Mouse (Mus musculus) testis, adult 2 months (tissue): Measurements from ENCODE around the gene Srxn1.

Experiments used
- CTCF ChIP-seq: fragments of 200-500 bp; IDR thresholded peaks from 2 replicates; pipeline ENCODE4 v1.5.1; 2012; ENCODE audit warnings: low read depth, mild to moderate bottlenecking, inconsistent platforms, low read length, moderate library complexity; ENCODE audit not compliant: control insufficient read depth, insufficient read depth, insufficient replicate concordance
- POLR2A ChIP-seq: fragments of 200-500 bp; IDR thresholded peaks from 2 replicates; pipeline ENCODE4 v1.6.1; 2012; ENCODE audit warnings: low read depth, mild to moderate bottlenecking, inconsistent platforms, low read length, moderate library complexity; ENCODE audit not compliant: control insufficient read depth

DNA sequence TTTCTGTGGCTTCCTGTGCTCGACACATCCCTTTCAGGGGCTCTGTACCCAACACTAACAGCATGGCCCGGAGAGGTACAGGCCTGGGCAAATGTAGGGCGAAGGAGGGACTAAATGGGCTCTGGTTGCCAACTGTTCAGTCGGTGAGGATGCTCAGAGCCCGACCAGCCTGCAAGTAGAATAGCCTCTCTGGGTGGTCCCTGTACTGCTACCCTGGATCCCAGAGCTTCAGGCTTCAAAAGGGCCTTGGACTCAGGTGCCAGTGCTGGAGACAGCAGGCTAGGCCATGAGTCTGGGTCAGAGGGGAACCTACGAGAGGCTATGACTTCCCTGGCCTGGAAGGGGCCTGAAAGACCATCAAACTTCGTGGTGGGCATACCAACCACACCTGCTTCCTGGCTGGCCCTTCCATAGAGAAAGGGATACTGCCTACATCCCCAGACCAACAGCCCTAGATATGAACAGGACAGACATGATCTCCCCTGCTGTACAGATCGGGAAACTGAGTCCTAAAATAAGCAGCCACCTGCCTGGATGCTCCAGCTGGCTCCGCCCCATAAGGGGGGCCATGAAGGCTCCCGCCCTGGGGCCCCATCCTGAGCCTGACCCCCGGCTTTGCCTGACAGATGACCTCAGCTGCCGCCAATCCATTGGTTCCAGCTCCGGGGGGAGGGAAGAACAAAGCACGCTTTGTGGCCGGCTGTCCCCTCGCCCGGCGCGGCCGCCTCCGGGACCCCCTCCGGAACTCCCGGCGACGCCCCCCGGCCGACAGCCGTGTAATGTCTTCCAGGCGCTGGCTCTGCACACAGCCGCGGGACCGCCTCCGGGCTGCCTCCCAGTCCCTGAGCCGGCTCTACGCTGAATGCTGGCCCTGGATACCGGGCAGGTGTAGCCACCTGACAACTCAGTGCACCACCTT is 9.0 kb downstream of the Srxn1 start:
- TF ChIP-seq POLR2A (no peak), CTCF (no peak)
